Mouse (Mus musculus): ENCODE results near the gene Zbtb16.

The Zbtb16 gene

DNA sequence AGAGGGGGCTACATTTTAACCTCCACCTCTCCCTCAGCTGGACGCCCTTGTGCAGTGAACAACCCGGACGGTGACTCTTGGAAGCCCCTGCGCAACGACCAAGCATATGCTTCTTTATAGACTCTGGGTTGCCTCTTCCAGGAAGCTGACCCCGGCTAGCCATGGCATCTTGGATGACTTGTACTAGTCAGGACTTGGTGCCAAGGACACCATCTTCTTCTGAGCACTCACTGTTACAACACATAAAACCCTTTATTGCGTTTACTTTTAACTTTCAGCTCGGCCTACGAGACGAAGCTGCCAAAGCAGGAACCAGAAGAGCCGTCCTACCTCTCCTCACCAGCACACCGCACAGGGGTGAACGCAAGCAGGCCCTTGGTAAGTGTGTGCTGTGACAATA is 165.9 kb downstream of the Zbtb16 start:
- no peak for DNase-seq (ENCODE audit: low spot score)

- DNase-seq (ENCODE audit: low spot score), result no peak
Measured at GRCm38 (mm10) chr9:48669672-48670071, 166.3 kb downstream of the Zbtb16 start.

- DNase-seq (ENCODE audit: low spot score), result no peak
Measured at GRCm38 (mm10) chr9:48666702-48667101, 169.3 kb downstream of the Zbtb16 start.

- DNase-seq (ENCODE audit: low spot score), result no peak
Measured at GRCm38 (mm10) chr9:48663052-48663433, 173.0 kb downstream of the Zbtb16 start.

DNA sequence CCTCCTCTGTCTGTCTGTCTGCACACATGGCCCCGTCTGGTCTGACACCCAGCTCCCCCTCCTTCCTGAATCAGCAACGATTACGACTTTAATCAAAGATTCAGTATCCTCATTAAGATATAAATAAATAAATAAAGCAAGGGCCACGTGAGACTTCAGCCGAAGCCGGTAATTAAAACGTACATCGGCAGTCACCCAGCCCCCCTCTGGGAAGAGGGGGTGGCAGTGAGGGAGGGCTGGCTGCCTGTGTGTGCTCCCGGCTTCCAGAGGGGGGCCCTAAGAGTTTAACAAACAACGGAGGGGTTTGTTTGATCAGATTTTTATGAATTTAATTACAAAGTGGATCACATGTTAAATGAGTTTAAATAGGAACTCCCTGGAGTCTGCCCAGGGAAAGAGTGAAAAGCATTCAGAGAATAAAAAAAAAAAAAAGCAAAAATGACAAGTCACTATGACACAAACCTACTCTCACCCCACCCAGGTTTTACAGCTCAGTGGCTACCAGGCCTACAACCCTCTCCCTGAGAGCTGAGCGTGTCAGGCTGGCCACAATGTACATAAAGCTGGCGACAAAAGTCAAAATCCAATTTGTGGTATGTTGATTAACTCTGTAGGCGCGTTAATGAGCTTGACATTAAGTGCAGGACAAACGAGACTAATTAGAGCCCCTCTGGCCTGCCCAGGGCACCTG is 173.5 kb downstream of the Zbtb16 start:
- DNase-seq (ENCODE audit: low spot score), result no peak

DNA sequence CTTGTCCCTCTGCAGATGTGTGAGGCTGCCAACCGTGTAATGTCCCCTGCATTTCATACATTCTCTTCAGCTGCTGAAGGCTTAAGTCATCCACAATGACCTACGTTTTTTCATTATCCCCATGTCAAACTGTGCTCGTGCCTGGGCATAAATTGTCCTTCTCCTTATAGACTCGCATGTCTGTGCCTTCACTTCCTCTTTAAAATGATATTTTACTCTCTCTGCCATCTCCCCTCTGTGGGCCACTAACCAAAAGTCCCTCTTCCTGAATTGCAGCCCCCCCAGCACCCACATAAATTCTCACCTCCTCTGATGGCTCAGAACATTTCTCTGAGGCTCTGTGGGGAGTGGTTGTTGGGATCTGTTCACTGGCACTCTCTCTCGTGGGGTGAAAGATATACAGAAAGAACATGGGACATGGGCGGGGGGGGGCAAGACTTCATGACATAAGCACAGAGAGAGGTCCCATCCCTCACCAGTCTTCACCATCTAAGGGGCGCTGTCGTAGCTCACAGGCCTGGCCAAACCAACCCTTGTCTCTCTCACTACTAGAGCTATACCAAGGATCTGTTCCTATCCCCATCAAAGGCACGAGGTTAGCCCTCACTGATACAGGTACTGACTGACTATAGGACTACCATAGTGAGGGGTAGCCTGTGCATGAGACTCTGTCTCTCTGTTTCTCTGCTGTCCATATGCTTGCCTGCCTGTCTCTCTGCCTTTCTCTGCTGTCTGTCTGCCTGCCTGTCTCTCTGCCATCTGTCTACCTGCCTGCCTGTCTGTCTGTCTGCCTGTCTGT is 174.6 kb downstream of the Zbtb16 start:
- DNase-seq (ENCODE audit: low spot score), result no peak

DNA sequence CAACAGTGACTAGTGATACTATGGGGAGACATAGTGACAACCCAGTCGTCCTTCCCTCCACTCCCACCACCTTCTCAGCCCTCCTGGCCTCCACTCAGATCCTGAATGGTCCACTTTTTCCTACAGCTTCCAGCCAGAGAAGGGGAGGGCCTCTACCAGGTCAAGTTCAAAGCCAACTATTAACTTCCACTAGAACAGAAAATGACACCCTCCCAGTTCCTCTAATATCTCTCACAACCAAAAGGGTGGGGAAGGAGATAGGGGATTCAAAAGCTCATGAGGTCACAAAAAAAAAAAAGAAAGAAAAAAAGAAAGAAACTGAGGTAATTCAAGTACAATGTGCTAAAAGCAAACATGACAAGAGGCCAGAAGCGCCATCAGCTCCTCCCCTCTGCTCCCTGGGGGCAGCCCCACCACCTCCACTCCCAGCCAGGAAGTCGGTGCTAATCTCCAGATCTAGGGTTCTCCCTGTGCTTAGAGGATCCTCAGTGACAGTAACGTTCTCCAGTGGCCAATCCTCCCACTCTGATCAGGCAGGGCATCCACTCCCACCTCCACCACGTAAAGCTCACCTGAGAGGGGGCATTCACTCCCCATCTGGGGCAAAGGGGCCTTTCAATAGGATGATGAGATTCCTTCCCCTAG is 180.4 kb downstream of the Zbtb16 start:
- no peak for DNase-seq (ENCODE audit: low spot score)

DNA sequence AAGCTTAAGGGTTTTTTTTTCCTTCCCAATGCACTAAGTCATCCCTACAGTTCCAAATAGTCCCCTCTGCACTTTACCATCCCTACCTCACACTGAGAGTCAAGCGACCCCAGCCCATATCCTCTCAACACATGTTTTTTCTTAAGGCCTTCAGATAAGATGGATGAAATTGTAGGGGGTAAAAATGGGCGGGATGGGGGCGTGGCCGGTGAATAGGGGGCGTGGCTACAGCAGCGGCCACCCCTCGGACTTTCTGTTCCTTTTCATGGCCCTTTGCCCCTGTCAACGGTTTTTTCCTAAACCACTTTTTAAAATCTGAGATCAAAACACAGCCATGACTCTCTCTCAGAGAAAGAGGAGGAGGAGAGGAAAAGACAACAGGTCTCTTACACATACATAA is 181.3 kb downstream of the Zbtb16 start:
- DNase-seq (ENCODE audit: low spot score), result no peak

DNA sequence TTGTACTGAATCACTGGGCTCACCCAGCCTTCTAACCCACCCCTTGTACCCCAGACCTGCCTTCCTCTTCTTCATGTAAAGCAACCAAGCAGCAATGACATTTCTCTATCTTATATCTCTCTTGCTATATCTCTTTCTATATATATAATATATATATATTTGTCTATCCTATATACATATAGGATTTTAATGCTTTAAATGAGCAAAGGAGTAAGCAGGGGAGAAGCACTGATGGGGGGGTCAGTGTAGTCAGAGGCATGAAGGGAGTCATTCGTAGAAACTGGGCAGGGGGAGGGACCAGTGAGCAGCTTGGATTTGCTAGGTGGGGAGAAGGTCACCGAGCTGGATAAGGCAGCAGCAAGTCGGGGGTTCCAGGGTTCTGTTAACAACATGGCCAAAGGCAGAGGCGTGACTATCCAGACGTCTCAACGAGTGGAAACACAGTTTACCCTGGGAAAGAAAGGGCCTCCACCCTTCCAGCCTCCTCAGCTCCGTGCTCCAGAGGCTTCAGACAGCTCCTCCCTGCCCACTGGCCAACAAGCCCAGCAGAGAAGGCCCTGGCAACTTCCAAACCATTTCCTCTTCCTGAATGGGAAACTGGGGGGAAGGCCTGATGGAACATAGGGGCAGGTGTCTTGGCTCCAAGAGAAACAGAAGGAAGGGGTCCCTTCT is 182.5 kb downstream of the Zbtb16 start:
- DNase-seq (ENCODE audit: low spot score), result no peak

- no peak for DNase-seq (ENCODE audit: low spot score)
Measured at GRCm38 (mm10) chr9:48652026-48652425, 184.0 kb downstream of the Zbtb16 start.

GRCm38 (mm10) chr9:48650846-48651245 is 185.2 kb downstream of the Zbtb16 start:
- DNase-seq (ENCODE audit: low spot score), result peak; percentile 21

DNA sequence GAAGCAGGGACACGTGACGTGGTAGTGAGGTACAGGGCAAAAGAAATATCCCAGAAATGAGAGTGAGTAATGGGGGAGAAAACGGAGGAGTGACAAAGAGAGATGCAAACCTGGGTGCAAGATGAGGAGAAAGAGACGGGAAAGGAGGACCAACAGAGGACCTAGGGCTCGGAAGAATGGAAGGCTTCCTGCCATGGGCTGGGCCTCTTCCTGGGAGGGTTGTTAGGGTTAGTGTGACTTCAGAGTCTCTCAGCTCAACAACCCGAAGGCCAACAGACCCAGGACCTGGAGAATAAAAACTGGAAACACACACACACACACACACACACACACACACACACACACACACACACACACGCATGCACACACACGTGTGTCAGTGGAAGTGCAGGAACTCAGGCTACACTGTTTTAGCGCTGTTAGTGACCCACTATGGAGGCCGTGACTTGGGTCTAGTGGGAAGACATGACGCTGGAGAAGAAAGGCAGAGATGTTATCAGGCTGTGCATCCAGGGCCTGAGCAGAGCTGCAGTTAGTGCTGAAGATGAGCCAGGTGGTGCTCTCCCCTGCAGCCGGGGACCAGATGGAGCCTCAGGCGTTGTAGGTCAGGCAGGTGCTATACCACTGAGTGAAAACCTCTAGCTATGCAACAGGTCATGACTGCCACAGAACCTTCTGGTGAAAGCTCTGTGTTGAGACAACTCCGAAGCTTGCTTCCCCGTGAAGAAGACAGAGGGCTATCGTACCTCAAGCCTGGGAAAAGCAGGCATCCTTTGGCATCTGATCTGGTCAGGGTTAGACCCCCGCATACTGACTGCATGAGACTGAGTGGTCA is 186.0 kb downstream of the Zbtb16 start:
- DNase-seq (ENCODE audit: low spot score), result peak; percentile 35

- DNase-seq (ENCODE audit: low spot score), result peak; percentile 45
Measured at GRCm38 (mm10) chr9:48649098-48649766, 186.8 kb downstream of the Zbtb16 start.

- peak; percentile 45 for DNase-seq (ENCODE audit: low spot score)
Measured at GRCm38 (mm10) chr9:48648285-48649097, 187.5 kb downstream of the Zbtb16 start.

GRCm38 (mm10) chr9:48647648-48648284 is 188.3 kb downstream of the Zbtb16 start:
- peak; percentile 40 for DNase-seq (ENCODE audit: low spot score)

- DNase-seq (ENCODE audit: low spot score), result peak; percentile 41
Measured at GRCm38 (mm10) chr9:48646781-48647647, 189.0 kb downstream of the Zbtb16 start.

- DNase-seq (ENCODE audit: low spot score), result peak; percentile 71
Measured at GRCm38 (mm10) chr9:48646251-48646650, 189.8 kb downstream of the Zbtb16 start.

GRCm38 (mm10) chr9:48645648-48646126 is 190.3 kb downstream of the Zbtb16 start:
- DNase-seq (ENCODE audit: low spot score), result peak; percentile 33
